Mouse (Mus musculus): ENCODE measurements around the gene Cep41.

The Cep41 gene

GRCm38 (mm10) chr6:30673764-30674561 lies 19.6 kb downstream of the Cep41 start:
- DNase-seq (ENCODE audit: low spot score), result no peak

- DNase-seq (ENCODE audit: low spot score), result no peak
Observed at GRCm38 (mm10) chr6:30671696-30672095, 21.9 kb downstream of the Cep41 start.

GRCm38 (mm10) chr6:30667585-30667984 lies 26.0 kb downstream of the Cep41 start:
- no peak for DNase-seq (ENCODE audit: low spot score)

GRCm38 (mm10) chr6:30666043-30666442 lies 27.5 kb downstream of the Cep41 start:
- no peak for DNase-seq (ENCODE audit: low spot score)

GRCm38 (mm10) chr6:30665296-30665695 lies 28.3 kb downstream of the Cep41 start:
- no peak for DNase-seq (ENCODE audit: low spot score)

- no peak for DNase-seq (ENCODE audit: low spot score)
Observed at GRCm38 (mm10) chr6:30664776-30665175, 28.8 kb downstream of the Cep41 start.

GRCm38 (mm10) chr6:30658619-30659018 lies 34.9 kb downstream of the Cep41 start:
- no peak for DNase-seq (ENCODE audit: low spot score)

- DNase-seq (ENCODE audit: low spot score), result no peak
Observed at GRCm38 (mm10) chr6:30657279-30657678, 36.3 kb downstream of the Cep41 start.

GRCm38 (mm10) chr6:30654932-30655331 lies 38.6 kb downstream of the Cep41 start:
- DNase-seq (ENCODE audit: low spot score), result no peak

GRCm38 (mm10) chr6:30654402-30654859 lies 39.1 kb downstream of the Cep41 start:
- no peak for DNase-seq (ENCODE audit: low spot score)

GRCm38 (mm10) chr6:30653518-30653917 lies 40.0 kb downstream of the Cep41 start:
- DNase-seq (ENCODE audit: low spot score), result no peak

- DNase-seq (ENCODE audit: low spot score), result no peak
Observed at GRCm38 (mm10) chr6:30652425-30653188, 40.9 kb downstream of the Cep41 start.

GRCm38 (mm10) chr6:30649651-30650296 lies 43.8 kb downstream of the Cep41 start:
- DNase-seq (ENCODE audit: low spot score), result no peak

GRCm38 (mm10) chr6:30645379-30645778 lies 48.2 kb downstream of the Cep41 start:
- no peak for DNase-seq (ENCODE audit: low spot score)

GRCm38 (mm10) chr6:30644462-30644861 lies 49.1 kb downstream of the Cep41 start:
- no peak for DNase-seq (ENCODE audit: low spot score)

- no peak for DNase-seq (ENCODE audit: low spot score)
Observed at GRCm38 (mm10) chr6:30643694-30644460, 49.7 kb downstream of the Cep41 start.

- no peak for DNase-seq (ENCODE audit: low spot score)
Observed at GRCm38 (mm10) chr6:30638674-30639268, 54.8 kb downstream of the Cep41 start, which contains the start of gene Cpa1. TSS of gene Cpa1 (plus strand) at chr6:30639218.

- no peak for DNase-seq (ENCODE audit: low spot score)
Observed at GRCm38 (mm10) chr6:30636186-30636842, 57.2 kb downstream of the Cep41 start.

- no peak for DNase-seq (ENCODE audit: low spot score)
Observed at GRCm38 (mm10) chr6:30635361-30635862, 58.1 kb downstream of the Cep41 start.

- no peak for DNase-seq (ENCODE audit: low spot score)
Observed at GRCm38 (mm10) chr6:30629989-30630388, 63.6 kb downstream of the Cep41 start.

GRCm38 (mm10) chr6:30628152-30628551 lies 65.4 kb downstream of the Cep41 start:
- no peak for DNase-seq (ENCODE audit: low spot score)

Measured in urinary bladder, postnatal 25 days (tissue).